Mouse (Mus musculus): ENCODE measurements around the gene Ppp2r5a. TPM values are rescaled to one million over a fixed set of nuclear protein-coding genes. Genes with fewer than 3 reads are reported as not detected.
A peak's percentile ranks its signal among the peaks of the same experiment; 100 is the strongest.

Gene Ppp2r5a
- polyA plus RNA-seq, 1 experiment from 2014 or later, result 42.7 TPM

GRCm38 (mm10) chr1:191307766-191308455, 95.2 kb downstream of the Ppp2r5a start:
- ATAC-seq (ENCODE audit: insufficient read depth) (no peak), DNase-seq (no peak)
- H3K27ac ChIP-seq (ENCODE audit: low read depth), result no peak overlapping the region
- H3K4me2 ChIP-seq, result no peak overlapping the region
- H3K4me3 ChIP-seq (ENCODE audit: low read depth, low read length), result no peak overlapping the region
- H3K9ac ChIP-seq, result no peak overlapping the region
- no peaks in the 10 kb centered on the region for H3K9me3 ChIP-seq (ENCODE audit: low read depth, low read length)
- H3K4me1 ChIP-seq (ENCODE audit: insufficient read depth), result no peaks in the 10 kb centered on the region
- peaks cover 16% of the 10 kb centered on the region; the same call in 1 of the 2 replicates for H3K36me3 ChIP-seq (ENCODE audit: insufficient read depth)
- 78% methylated on average over 9 of the region's 9 CpGs for WGBS
- H3K27me3 ChIP-seq (ENCODE audit: insufficient read depth, low read length), result no peaks in the 10 kb centered on the region
- peak; percentile 55 for TF ChIP-seq CTCF (IDR thresholded peaks at IDR 0.05; ENCODE audit: low read depth)

GRCm38 (mm10) chr1:191306316-191306715, 96.8 kb downstream of the Ppp2r5a start:
- 85% methylated on average over 9 of the region's 9 CpGs for WGBS
- Histone ChIP-seq H3K27ac (ENCODE audit: low read depth) (no peak overlapping the region), H3K9me3 (ENCODE audit: low read depth, low read length) (no peaks in the 10 kb centered on the region), H3K4me3 (ENCODE audit: low read depth, low read length) (no peak overlapping the region), H3K27me3 (ENCODE audit: insufficient read depth, low read length) (no peaks in the 10 kb centered on the region), H3K9ac (no peak overlapping the region), H3K4me1 (ENCODE audit: insufficient read depth) (no peaks in the 10 kb centered on the region), H3K4me2 (no peak overlapping the region), H3K36me3 (ENCODE audit: insufficient read depth) (peaks cover 14% of the 10 kb centered on the region; the same call in 1 of the 2 replicates)
- DNase-seq (no peak), ATAC-seq (ENCODE audit: insufficient read depth) (no peak)
- TF ChIP-seq CTCF (IDR thresholded peaks at IDR 0.05; ENCODE audit: low read depth), result peak; percentile 31

GRCm38 (mm10) chr1:191305610-191306009, 97.5 kb downstream of the Ppp2r5a start:
- peak; percentile 65 for DNase-seq
- WGBS, result 74% methylated on average over 7 of the region's 7 CpGs
- H3K4me1 ChIP-seq (ENCODE audit: insufficient read depth), result no peaks in the 10 kb centered on the region
- no peaks in the 10 kb centered on the region for H3K9me3 ChIP-seq (ENCODE audit: low read depth, low read length)
- peaks cover 11% of the 10 kb centered on the region; the same call in 1 of the 2 replicates for H3K36me3 ChIP-seq (ENCODE audit: insufficient read depth)
- H3K4me2 ChIP-seq, result no peak overlapping the region
- no peak overlapping the region for H3K9ac ChIP-seq
- H3K4me3 ChIP-seq (ENCODE audit: low read depth, low read length), result no peak overlapping the region
- ATAC-seq (ENCODE audit: insufficient read depth), result no peak; the same call in 1 of the 2 replicates
- TF ChIP-seq CTCF (IDR thresholded peaks at IDR 0.05; ENCODE audit: low read depth), result peak; percentile 56
- no peak overlapping the region for H3K27ac ChIP-seq (ENCODE audit: low read depth)
- H3K27me3 ChIP-seq (ENCODE audit: insufficient read depth, low read length), result no peaks in the 10 kb centered on the region

GRCm38 (mm10) chr1:191304216-191304615, 98.9 kb downstream of the Ppp2r5a start:
- H3K4me3 ChIP-seq (ENCODE audit: low read depth, low read length), result no peak overlapping the region
- no peak for DNase-seq
- H3K27ac ChIP-seq (ENCODE audit: low read depth), result no peak overlapping the region
- 68% methylated on average over 6 of the region's 6 CpGs for WGBS
- ATAC-seq (ENCODE audit: insufficient read depth), result no peak
- no peaks in the 10 kb centered on the region for H3K27me3 ChIP-seq (ENCODE audit: insufficient read depth, low read length)
- H3K9ac ChIP-seq, result no peak overlapping the region
- peaks cover 11% of the 10 kb centered on the region; the same call in 1 of the 2 replicates for H3K36me3 ChIP-seq (ENCODE audit: insufficient read depth)
- no peaks in the 10 kb centered on the region for H3K9me3 ChIP-seq (ENCODE audit: low read depth, low read length)
- H3K4me2 ChIP-seq, result no peak overlapping the region
- H3K4me1 ChIP-seq (ENCODE audit: insufficient read depth), result no peaks in the 10 kb centered on the region
- TF ChIP-seq CTCF (IDR thresholded peaks at IDR 0.05; ENCODE audit: low read depth), result no peak

DNA sequence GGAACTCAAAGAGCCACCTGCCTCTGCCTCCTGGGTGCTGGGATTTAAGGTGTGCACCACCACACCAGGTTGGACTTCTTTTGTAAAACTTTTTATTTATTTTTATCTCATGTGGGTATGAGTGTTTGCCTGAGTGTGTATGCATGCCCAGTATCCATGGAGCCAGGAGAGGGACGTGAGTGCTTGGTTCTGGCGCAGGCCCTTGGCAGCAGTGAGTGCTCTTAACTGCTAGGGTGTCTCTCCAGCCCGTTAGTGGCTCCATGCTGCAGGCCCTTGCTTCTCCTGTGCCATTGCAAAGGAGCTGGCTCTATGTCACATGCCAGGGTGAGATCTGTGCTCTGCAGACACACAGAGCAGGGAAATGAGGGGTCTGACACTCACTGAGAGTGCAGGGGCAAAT, 99.3 kb downstream of the Ppp2r5a start:
- no peak for TF ChIP-seq CTCF (IDR thresholded peaks at IDR 0.05; ENCODE audit: low read depth)
- Histone ChIP-seq H3K4me3 (ENCODE audit: low read depth, low read length) (no peak overlapping the region), H3K9ac (no peak overlapping the region), H3K27me3 (ENCODE audit: insufficient read depth, low read length) (no peaks in the 10 kb centered on the region), H3K4me2 (no peak overlapping the region), H3K36me3 (ENCODE audit: insufficient read depth) (peaks cover 11% of the 10 kb centered on the region; the same call in 1 of the 2 replicates), H3K9me3 (ENCODE audit: low read depth, low read length) (no peaks in the 10 kb centered on the region), H3K4me1 (ENCODE audit: insufficient read depth) (no peaks in the 10 kb centered on the region), H3K27ac (ENCODE audit: low read depth) (no peak overlapping the region)
- DNase-seq, result no peak
- 58% methylated on average over 3 of the region's 3 CpGs for WGBS
- no peak for ATAC-seq (ENCODE audit: insufficient read depth)

Other genes starting within 250 kb of the Ppp2r5a start
- not detected in 2 replicates for gene Fam71a, start 238.5 kb downstream of the Ppp2r5a start, polyA plus RNA-seq (2014; fragmentation: Nextera tagmentation; extraction: Ambion mirVana)
- 3.7 and 4.5 TPM in 2 replicates for gene Atf3, start 185.2 kb downstream of the Ppp2r5a start, polyA plus RNA-seq (2014; fragmentation: Nextera tagmentation; extraction: Ambion mirVana)
- gene Nenf, start 85.1 kb downstream of the Ppp2r5a start, polyA plus RNA-seq (2014; fragmentation: Nextera tagmentation; extraction: Ambion mirVana), result 116 and 117 TPM in 2 replicates
- 22.7 TPM in 2 replicates for gene Tmem206, start 77.4 kb downstream of the Ppp2r5a start, polyA plus RNA-seq (2014; fragmentation: Nextera tagmentation; extraction: Ambion mirVana)
- 75.6 and 75.8 TPM in 2 replicates for gene Dtl, start 172.3 kb upstream of the Ppp2r5a start, polyA plus RNA-seq (2014; fragmentation: Nextera tagmentation; extraction: Ambion mirVana)
- 65.3 and 69.4 TPM in 2 replicates for gene Ints7, start 172.4 kb upstream of the Ppp2r5a start, polyA plus RNA-seq (2014; fragmentation: Nextera tagmentation; extraction: Ambion mirVana)

Measured in lung, embryonic 14.5 days (tissue).